Mouse (Mus musculus) layer of hippocampus, postnatal 14 days (tissue): ENCODE measurements around the gene Rtel1. TPM values are rescaled to one million over a fixed set of nuclear protein-coding genes. Genes with fewer than 3 reads are reported as not detected.
A peak's percentile ranks its signal among the peaks of the same experiment; 100 is the strongest.

Experiments
- DNase-seq, 2 experiments: peaks; one replicate each; pipeline ENCODE4 v3.0.0; 2021 to 2022; ENCODE audit warnings: low spot score in 2 of 2, mixed read lengths in 1 of 2
- total RNA-seq, 2 experiments: library from RNA; stranded (reverse); gene quantifications; 2 replicates each; pipeline ENCODE4 v1.2.3; 2021

Rtel1 gene
- total RNA-seq, 2 experiments from 2014 or later, result 39.7 to 42.8 TPM

- DNase-seq, result no peak
Measured at GRCm38 (mm10) chr2:181320103-181320499, 562 bp downstream of the Rtel1 start.

- no peak for DNase-seq
Measured at GRCm38 (mm10) chr2:181322136-181322535, 2.6 kb downstream of the Rtel1 start.

GRCm38 (mm10) chr2:181326098-181326497, 6.6 kb downstream of the Rtel1 start:
- no peak for DNase-seq

GRCm38 (mm10) chr2:181332542-181332941, 13.0 kb downstream of the Rtel1 start:
- no peak for DNase-seq

- DNase-seq, result peak; percentile 49 to 64
Measured at GRCm38 (mm10) chr2:181334023-181334422, 14.5 kb downstream of the Rtel1 start.

GRCm38 (mm10) chr2:181340426-181340825, 20.9 kb downstream of the Rtel1 start:
- DNase-seq, result no peak

GRCm38 (mm10) chr2:181342766-181343165, 23.2 kb downstream of the Rtel1 start:
- no peak for DNase-seq

- DNase-seq, result no peak
Measured at GRCm38 (mm10) chr2:181356780-181357179, 37.2 kb downstream of the Rtel1 start.

- DNase-seq, result no peak
Measured at GRCm38 (mm10) chr2:181363946-181364345, 44.4 kb downstream of the Rtel1 start.

GRCm38 (mm10) chr2:181364487-181364859, 44.9 kb downstream of the Rtel1 start:
- no peak for DNase-seq

- DNase-seq, result peak; percentile 85 to 90
Measured at GRCm38 (mm10) chr2:181364860-181365596, 45.5 kb downstream of the Rtel1 start, which contains the start of the genes Zgpat and Arfrp1. Zgpat (plus strand) TSS chr2:181364928. Arfrp1 (minus strand) TSS chr2:181365404.

GRCm38 (mm10) chr2:181365655-181366075, 46.1 kb downstream of the Rtel1 start:
- DNase-seq, result no peak

- DNase-seq, result no peak
Measured at GRCm38 (mm10) chr2:181370001-181370400, 50.5 kb downstream of the Rtel1 start.

GRCm38 (mm10) chr2:181375787-181376186, 56.2 kb downstream of the Rtel1 start:
- no peak for DNase-seq

GRCm38 (mm10) chr2:181377230-181377629, 57.7 kb downstream of the Rtel1 start:
- no peak for DNase-seq

- DNase-seq, result no peak
Measured at GRCm38 (mm10) chr2:181378701-181379100, 59.2 kb downstream of the Rtel1 start.

- no peak for DNase-seq
Measured at GRCm38 (mm10) chr2:181379778-181380177, 60.2 kb downstream of the Rtel1 start, which contains the start of gene Lime1. Lime1 (plus strand) TSS chr2:181380078.

GRCm38 (mm10) chr2:181380251-181380650, 60.7 kb downstream of the Rtel1 start:
- DNase-seq, result no peak

- DNase-seq, result no peak
Measured at GRCm38 (mm10) chr2:181381107-181381506, 61.6 kb downstream of the Rtel1 start.

- DNase-seq, result no peak
Measured at GRCm38 (mm10) chr2:181381631-181382306, 62.2 kb downstream of the Rtel1 start.

- DNase-seq, result no peak
Measured at GRCm38 (mm10) chr2:181384463-181384862, 64.9 kb downstream of the Rtel1 start.

- peak; percentile 24 to 60 for DNase-seq
Measured at GRCm38 (mm10) chr2:181384919-181385391, 65.4 kb downstream of the Rtel1 start.
